Mouse (Mus musculus) T-helper 17 cell (primary cell): Measurements from ENCODE around the gene Olfr196.
"Not testable (repeated sequence)": the region's sequence is repeated elsewhere in the genome, so short reads cannot be mapped to it uniquely, and the experiment has no call there.

Source experiments
- in situ Hi-C, 2 experiments: fragments of 300-600 bp; cut with MboI, MseI; formaldehyde crosslinking; loops; 1 replicate in 1 of 2; 2 replicates in 1 of 2; pipeline ENCODE4 v1.15.1; 2025; ENCODE audit warnings: high pct_unique_total_duplicates in 2 of 2

The Olfr196 gene

DNA sequence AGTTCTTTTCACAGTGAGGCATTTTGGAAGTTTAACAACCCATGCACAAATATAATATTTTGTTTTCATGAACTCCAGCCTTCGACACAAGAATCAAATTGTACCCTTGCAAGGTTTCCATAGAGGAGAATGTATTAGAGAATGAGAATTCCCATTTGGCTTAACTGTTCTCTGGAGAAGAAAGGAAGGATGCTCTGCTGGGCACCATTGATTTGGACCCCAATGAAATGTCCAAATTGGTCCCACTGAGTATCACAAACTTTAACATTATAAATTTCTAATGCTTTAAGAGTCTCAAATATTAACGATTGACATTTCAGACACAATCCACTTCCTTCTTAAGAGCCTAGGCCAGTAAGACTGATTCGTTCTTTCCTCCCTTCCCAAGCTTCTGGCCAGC is at the start of gene Olfr196:
Olfr196 (minus strand) TSS at position 101 of the 400 bp plus-strand sequence.
- in situ Hi-C loops = loop anchor here in 1 of 2 experiments (10.0 kb wide), 1 partner anchor 316 kb away; no protein-coding TSS in a partner anchor

DNA sequence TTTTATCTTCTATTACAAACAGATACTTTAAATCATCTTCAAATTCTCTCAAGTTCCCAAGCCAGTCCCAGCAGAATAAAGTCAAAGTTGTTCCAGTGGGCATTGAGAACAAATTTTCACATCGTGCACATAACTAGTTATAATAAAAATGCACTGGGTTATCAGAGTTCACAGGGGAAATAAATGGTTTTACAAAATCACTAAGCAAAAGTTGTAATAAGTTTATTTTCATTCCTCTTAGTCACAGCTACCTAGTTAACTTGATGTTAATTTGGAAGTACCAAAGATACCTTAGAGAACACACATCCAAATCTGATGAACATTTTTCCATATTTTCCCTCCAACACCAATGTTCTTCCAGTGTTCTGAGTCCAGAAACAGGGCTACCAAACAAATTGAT is 49.4 kb upstream of the Olfr196 start, which contains the start of gene Olfr199:
Olfr199 (minus strand) TSS at position 101 of the 400 bp plus-strand sequence.
- in situ Hi-C loops = loop anchor here in 1 of 2 experiments (10.0 kb wide), 1 partner anchor 1685 kb away; no protein-coding TSS in a partner anchor

DNA sequence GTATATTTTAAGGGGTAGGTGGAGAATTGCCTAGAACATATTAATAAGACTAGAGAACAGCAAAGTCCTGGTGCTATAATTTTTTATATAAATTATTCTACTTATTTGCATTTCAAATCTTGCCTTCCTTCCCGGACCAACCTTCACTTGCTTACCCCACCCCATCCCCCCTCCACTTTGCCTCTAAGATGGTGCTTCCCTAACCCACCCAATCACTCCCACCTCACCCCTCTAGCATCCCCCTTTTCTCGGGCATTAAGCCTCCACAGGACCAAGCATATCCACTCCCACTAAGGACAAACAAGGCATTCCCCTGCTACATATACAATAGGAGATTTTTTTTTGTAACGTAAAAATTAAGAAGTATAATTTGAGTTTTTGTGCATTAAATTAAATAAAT is 47.6 kb upstream of the Olfr196 start:
- in situ Hi-C loops = loop anchor here in 1 of 2 experiments (10.0 kb wide), 1 partner anchor 1687 kb away; no protein-coding TSS in a partner anchor

DNA sequence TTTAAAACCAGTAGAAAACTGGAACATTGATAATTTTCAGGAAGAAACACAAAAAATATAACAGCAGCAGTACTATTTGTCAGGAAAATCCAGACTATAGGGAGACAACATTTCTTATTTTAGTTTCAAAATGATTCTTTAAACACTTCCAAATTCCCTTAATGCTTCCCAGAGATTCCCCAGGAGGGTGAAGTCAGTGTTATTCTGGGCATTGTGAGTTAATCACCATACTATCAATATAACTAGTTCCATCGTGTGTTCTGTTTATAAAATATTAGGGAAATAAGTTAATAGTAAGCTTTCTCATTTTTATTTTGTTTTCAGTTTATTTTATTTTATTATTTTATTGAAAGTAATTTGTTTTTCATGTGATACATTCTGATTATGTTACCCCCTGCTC is 33.2 kb upstream of the Olfr196 start, which contains the start of gene Olfr198:
Olfr198 (minus strand) TSS at position 101 of the 400 bp plus-strand sequence.
- in situ Hi-C loops = not testable (repeated sequence)

DNA sequence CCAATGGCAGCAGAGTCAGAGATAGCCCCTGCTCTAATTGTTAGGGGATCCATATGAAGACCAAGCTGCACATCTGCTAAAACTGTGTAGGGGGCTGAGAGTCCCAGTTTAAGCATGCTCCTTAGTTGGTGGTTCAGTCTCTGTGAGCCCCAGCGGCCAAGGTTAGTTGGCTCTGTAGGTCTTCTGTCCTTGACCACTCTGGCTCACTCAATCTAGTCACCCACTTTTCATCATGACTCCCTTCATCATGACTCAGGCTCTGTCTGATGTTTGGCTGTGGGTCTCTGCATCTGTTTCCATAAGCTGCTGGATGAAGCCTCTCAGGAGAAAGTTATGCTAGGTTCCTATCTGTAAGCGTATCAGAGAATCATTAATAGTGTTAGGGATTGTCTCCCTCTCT is 18.3 kb downstream of the Olfr196 start:
- in situ Hi-C loops = no loop called here

DNA sequence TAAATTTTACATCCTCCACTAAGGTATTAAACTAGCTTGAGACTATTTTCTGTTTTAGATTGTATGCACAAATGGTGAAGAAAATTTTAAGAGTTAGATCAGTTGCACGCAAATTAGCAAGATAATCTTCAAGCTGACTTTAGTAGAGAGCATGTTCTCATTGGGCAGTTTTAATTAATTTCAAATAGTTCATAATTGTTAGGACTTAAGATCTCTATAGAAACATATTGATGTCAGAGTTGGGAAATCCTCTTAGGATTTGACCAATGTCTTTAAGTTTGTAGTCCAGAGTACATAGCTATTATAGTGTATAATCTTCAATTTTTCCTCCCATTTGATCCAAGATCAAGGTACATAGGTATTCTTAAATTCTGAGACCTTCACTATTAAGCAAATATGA is 23.5 kb downstream of the Olfr196 start, which contains the start of gene Olfr195:
Olfr195 (plus strand) TSS at position 301 of the 400 bp plus-strand sequence.
- in situ Hi-C loops = no loop called here

DNA sequence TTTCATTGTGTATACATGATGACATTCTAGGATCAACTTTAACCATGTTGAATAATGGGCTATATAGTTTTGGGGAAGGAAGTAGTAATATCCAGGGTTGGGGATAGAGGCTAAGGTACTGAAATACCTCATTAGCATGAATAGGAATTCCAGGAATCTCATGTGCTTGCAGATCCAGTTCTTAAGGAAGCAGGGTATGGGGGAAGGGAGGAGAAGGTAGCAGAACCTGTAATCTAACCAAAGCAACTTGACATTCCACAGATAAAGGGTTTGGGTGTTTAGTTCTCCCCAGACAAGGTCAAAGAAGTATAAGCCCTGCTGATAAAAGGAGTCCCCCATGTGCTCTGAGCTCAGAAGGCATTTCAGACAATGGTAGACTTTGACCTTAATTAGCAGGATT is 29.1 kb downstream of the Olfr196 start:
- in situ Hi-C loops = no loop called here

DNA sequence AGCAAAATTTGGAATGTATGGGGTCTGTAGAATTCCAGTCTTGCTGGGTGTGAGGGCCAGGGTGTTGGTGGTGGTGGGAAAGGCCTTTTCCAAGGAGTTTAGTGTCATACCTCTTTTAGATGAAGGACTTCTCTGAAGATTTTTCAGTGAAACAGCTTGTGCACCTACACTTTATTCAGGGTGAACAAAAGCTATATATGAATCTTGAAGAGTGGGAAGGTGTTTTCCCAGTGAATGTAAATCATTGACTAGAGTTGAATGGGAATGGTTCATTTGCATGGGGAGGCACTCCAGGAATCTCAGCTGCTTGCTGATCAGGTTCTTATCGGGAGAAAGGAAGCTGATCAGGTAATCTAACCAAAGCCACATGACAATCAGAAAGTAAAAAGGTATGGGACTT is 39.5 kb downstream of the Olfr196 start:
- in situ Hi-C loops = no loop called here

DNA sequence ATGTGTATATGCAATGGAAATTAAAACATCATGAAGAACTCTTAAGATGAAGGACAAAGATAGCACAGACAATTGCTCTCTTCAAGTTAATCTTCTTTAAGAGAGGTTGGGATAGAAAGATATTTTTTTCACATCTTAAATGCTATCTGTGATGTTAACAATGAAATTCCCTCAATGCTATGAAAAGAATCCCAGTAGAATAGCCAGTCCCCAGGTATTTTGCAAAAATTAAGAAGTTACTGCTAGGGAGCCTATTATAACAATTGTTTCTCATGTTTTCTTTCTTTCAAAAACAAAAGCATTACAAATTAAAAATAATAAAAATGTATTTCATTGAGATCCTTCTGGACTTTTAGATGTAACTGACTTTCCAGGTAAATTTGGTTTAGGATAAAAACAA is 49.3 kb downstream of the Olfr196 start, which contains the start of gene Olfr194:
Olfr194 (minus strand) TSS at position 101 of the 400 bp plus-strand sequence.
- in situ Hi-C loops = no loop called here
